Mouse (Mus musculus) G1E (cell line): ENCODE results near the gene Asl.

Experiments
- CTCF ChIP-seq: IDR thresholded peaks from 2 replicates; pipeline ENCODE4 v1.5.1; 2012; ENCODE audit warnings: low read depth, low read length, inconsistent platforms, mixed read lengths
- GATA1 ChIP-seq: IDR thresholded peaks from 2 replicates; pipeline ENCODE4 v1.6.1; 2012; ENCODE audit warnings: borderline replicate concordance, low read length, inconsistent platforms, mixed read lengths
- GATA2 ChIP-seq: IDR thresholded peaks from 2 replicates; pipeline ENCODE4 v1.6.1; 2012; ENCODE audit warnings: low read depth, low read length, inconsistent platforms, borderline replicate concordance
- TAL1 ChIP-seq: conservative IDR thresholded peaks from 2 replicates; pipeline ENCODE4 v1.6.1; 2012; ENCODE audit warnings: low read depth, low read length, inconsistent platforms, mixed read lengths

DNA sequence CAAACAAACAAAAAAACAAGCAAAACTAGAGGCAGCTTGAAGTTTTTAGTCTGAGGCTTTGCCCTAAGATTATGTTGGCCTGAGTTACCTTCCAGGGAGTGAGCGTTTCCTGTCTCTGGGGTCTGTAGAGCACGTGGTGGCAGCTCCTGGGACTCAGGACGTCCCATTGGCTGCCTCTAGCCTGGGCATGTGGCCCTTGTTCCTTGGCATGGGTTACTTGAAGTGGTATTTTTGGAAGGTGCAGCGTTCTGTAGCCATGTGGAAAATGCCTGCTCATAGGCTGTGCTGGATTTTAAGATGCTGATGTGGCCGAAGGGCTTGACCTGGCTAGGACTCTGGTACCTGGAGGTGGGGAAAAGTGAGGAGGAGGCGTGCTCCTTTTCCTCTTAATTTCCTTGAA is 47.3 kb upstream of the Asl start:
- no peak for TF ChIP-seq CTCF
- no peak for TF ChIP-seq GATA1
- no peak for TF ChIP-seq TAL1
- no peak for TF ChIP-seq GATA2
